Comparison of ENCODE assay signal across 8 mouse cellular contexts in genomic region chr12:100778934-100779865, GRCm38 (mm10). TPM values are rescaled to one million over a fixed set of nuclear protein-coding genes. Genes with fewer than 3 reads are reported as not detected.
DNase-seq lines count a peak whose midpoint lies in the region; ATAC-seq and TF ChIP-seq lines count a peak whose summit lies in the region.

TSS of gene Dglucy (plus strand) at chr12:100779057.

- TF ChIP-seq POLR2A in bone marrow, adult 2 months (IDR thresholded peaks at IDR 0.05; ENCODE audit: borderline replicate concordance, control insufficient read depth, low read depth, low read length): peak; percentile 98

- no peak for TF ChIP-seq EP300 in liver, embryonic 14.5 days (IDR thresholded peaks at IDR 0.05; ENCODE audit: low read depth)

- no peaks in the 10 kb centered on the region for H3K27me3 ChIP-seq in forebrain, embryonic 12.5 days
- no peaks in the 10 kb centered on the region for H3K27me3 ChIP-seq in heart, embryonic 16.5 days (ENCODE audit: control insufficient read depth, insufficient read depth, low read length)
- no peaks in the 10 kb centered on the region for H3K27me3 ChIP-seq in liver, embryonic 14.5 days (ENCODE audit: control insufficient read depth, insufficient read depth, low read length)
- H3K27me3 ChIP-seq in neural tube, embryonic 13.5 days: no peaks in the 10 kb centered on the region

- no peak for TF ChIP-seq CTCF in bone marrow, adult 2 months (IDR thresholded peaks at IDR 0.05; ENCODE audit: control insufficient read depth, insufficient read depth, low read length)
- TF ChIP-seq CTCF in liver, embryonic 14.5 days (IDR thresholded peaks at IDR 0.05; ENCODE audit: low read depth): no peak

- no peaks in the 10 kb centered on the region for H3K36me3 ChIP-seq in forebrain, embryonic 12.5 days (replicated peaks)
- no peaks in the 10 kb centered on the region for H3K36me3 ChIP-seq in heart, embryonic 16.5 days (ENCODE audit: control insufficient read depth, insufficient read depth)
- H3K36me3 ChIP-seq in liver, embryonic 14.5 days (replicated peaks; ENCODE audit: control insufficient read depth, insufficient read depth, low read depth): no peaks in the 10 kb centered on the region
- H3K36me3 ChIP-seq in neural tube, embryonic 13.5 days: no peaks in the 10 kb centered on the region

- WGBS in bone marrow, adult 2 months: 4% methylated on average over 12 of the region's 12 CpGs
- WGBS in forebrain, embryonic 12.5 days: 55% methylated on average over 12 of the region's 12 CpGs
- 25% methylated on average over 12 of the region's 12 CpGs for WGBS in heart, embryonic 16.5 days
- 42% methylated on average over 12 of the region's 12 CpGs for WGBS in liver, embryonic 14.5 days (ENCODE audit: insufficient replicate concordance)
- WGBS in neural tube, embryonic 13.5 days: 36% methylated on average over 12 of the region's 12 CpGs

- H3K4me3 ChIP-seq in bone marrow, adult 2 months (replicated peaks; ENCODE audit: control insufficient read depth, low read depth, low read length): peak within 1 kb of the TSS; percentile 56
- H3K4me3 ChIP-seq in forebrain, embryonic 12.5 days (replicated peaks): peak within 1 kb of the TSS; percentile 12; the same call in 1 of the 2 replicates
- peak within 1 kb of the TSS; percentile 54 for H3K4me3 ChIP-seq in heart, embryonic 16.5 days (ENCODE audit: low read length)
- H3K4me3 ChIP-seq in liver, embryonic 14.5 days (ENCODE audit: insufficient read depth in 1 of 2, low read depth in 2 of 2, low read length in 2 of 2): no peak within 1 kb of the TSS
- H3K4me3 ChIP-seq in neural tube, embryonic 13.5 days: peak within 1 kb of the TSS; percentile 22

- DNase-seq in CD4-positive, CD25-positive, alpha-beta regulatory T cell, adult 2 months (ENCODE audit: low read depth, low spot score): peak; percentile 84
- DNase-seq in kidney, postnatal 25 days: peak; percentile 96 to 98
- peak in 1 of 3 experiments; percentile 19 for DNase-seq in liver, embryonic 14.5 days (ENCODE audit: low read depth in 3 of 3, low spot score in 3 of 3)
- DNase-seq in testis, postnatal 10 days (ENCODE audit: low spot score): peak; percentile 89

- H3K9ac ChIP-seq in forebrain, embryonic 12.5 days: 0 out of 2 replicates have a peak within 1 kb of the TSS, but pooled peaks have one; percentile 22
- H3K9ac ChIP-seq in heart, embryonic 16.5 days (ENCODE audit: low read length): peak within 1 kb of the TSS; percentile 75
- H3K9ac ChIP-seq in liver, embryonic 14.5 days (replicated peaks): no peak within 1 kb of the TSS; the same call in 1 of the 2 replicates
- H3K9ac ChIP-seq in neural tube, embryonic 13.5 days: peak within 1 kb of the TSS; percentile 52

- H3K27ac ChIP-seq in bone marrow, adult 2 months (ENCODE audit: control insufficient read depth, insufficient read depth, low read depth, low read length, poor library complexity): peak within 1 kb of the TSS; percentile 93
- H3K27ac ChIP-seq in forebrain, embryonic 12.5 days: peak within 1 kb of the TSS; percentile 74
- peak within 1 kb of the TSS; percentile 89 for H3K27ac ChIP-seq in heart, embryonic 16.5 days (ENCODE audit: low read length)
- no peak within 1 kb of the TSS for H3K27ac ChIP-seq in liver, embryonic 14.5 days
- H3K27ac ChIP-seq in neural tube, embryonic 13.5 days (replicated peaks): peak within 1 kb of the TSS; percentile 79

- no peaks in the 10 kb centered on the region for H3K9me3 ChIP-seq in forebrain, embryonic 12.5 days
- no peaks in the 10 kb centered on the region; the same call in 1 of the 2 replicates for H3K9me3 ChIP-seq in heart, embryonic 16.5 days (replicated peaks; ENCODE audit: control insufficient read depth, low read length)
- H3K9me3 ChIP-seq in liver, embryonic 14.5 days (ENCODE audit: control insufficient read depth, low read length): no peaks in the 10 kb centered on the region
- H3K9me3 ChIP-seq in neural tube, embryonic 13.5 days: no peaks in the 10 kb centered on the region

- peak; percentile 90 for ATAC-seq in forebrain, embryonic 12.5 days (ENCODE audit: low FRiP score)
- ATAC-seq in heart, embryonic 16.5 days (replicated peaks; ENCODE audit: extremely low read depth, insufficient read depth, low FRiP score): peak; percentile 94
- ATAC-seq in liver, embryonic 14.5 days (ENCODE audit: insufficient read depth): peak; percentile 35; the same call in 1 of the 2 replicates
- peak; percentile 98 for ATAC-seq in neural tube, embryonic 13.5 days (ENCODE audit: low read depth)

- peaks cover 11% of the 10 kb centered on the region for H3K4me1 ChIP-seq in bone marrow, adult 2 months (ENCODE audit: control insufficient read depth, insufficient read depth, low read length)
- H3K4me1 ChIP-seq in forebrain, embryonic 12.5 days: no peaks in the 10 kb centered on the region; the same call in 1 of the 2 replicates
- peaks cover 18% of the 10 kb centered on the region for H3K4me1 ChIP-seq in heart, embryonic 16.5 days (ENCODE audit: control insufficient read depth, insufficient read depth, low read length)
- peaks cover 0 to 2% of the 10 kb centered on the region in 2 experiments; a peak in 2 of 4 replicates for H3K4me1 ChIP-seq in liver, embryonic 14.5 days (replicated peaks; ENCODE audit: control insufficient read depth in 2 of 2, insufficient read depth in 2 of 2, low read length in 1 of 2)
- peaks cover 20% of the 10 kb centered on the region for H3K4me1 ChIP-seq in neural tube, embryonic 13.5 days (replicated peaks)

- peak within 1 kb of the TSS; percentile 21 for H3K4me2 ChIP-seq in forebrain, embryonic 12.5 days
- H3K4me2 ChIP-seq in heart, embryonic 16.5 days (ENCODE audit: low read depth, low read length): peak within 1 kb of the TSS; percentile 69
- peak within 1 kb of the TSS; percentile 36 for H3K4me2 ChIP-seq in liver, embryonic 14.5 days (ENCODE audit: low read depth)
- peak within 1 kb of the TSS; percentile 42 for H3K4me2 ChIP-seq in neural tube, embryonic 13.5 days

RNA-seq across cellular contexts. Expression of gene Dglucy, which starts in this region (rescaled TPM):
- 4.2 and 5.2 TPM in 2 replicates for polyA plus RNA-seq in bone marrow, adult 2 months (2011; ENCODE audit: insufficient read depth, insufficient read length, low replicate concordance, missing spikeins)
- polyA plus RNA-seq in forebrain, embryonic 12.5 days (2016; fragmentation: Nextera tagmentation; extraction: Ambion mirVana): 1.4 and 2.7 TPM in 2 replicates
- 5.1 and 6.3 TPM in 2 replicates for polyA plus RNA-seq in heart, embryonic 16.5 days (2015; fragmentation: Nextera tagmentation; extraction: Ambion mirVana)
- polyA plus RNA-seq in liver, embryonic 14.5 days (2012; rRNA removed): 0.58 and 0.63 TPM in 2 replicates
- polyA plus RNA-seq in liver, embryonic 14.5 days (2014; fragmentation: Nextera tagmentation; extraction: Ambion mirVana): 1.2 TPM in 2 replicates
- 1.8 and 2.0 TPM in 2 replicates for polyA plus RNA-seq in neural tube, embryonic 13.5 days (2015; fragmentation: Nextera tagmentation; extraction: Ambion mirVana)

Comparison
In these comparisons a context has a peak if more than half of its experiments do, and no peak if none do; other contexts are left out.
1. H3K4me3 ChIP-seq: peak in bone marrow, adult 2 months (single experiment), forebrain, embryonic 12.5 days (single experiment), heart, embryonic 16.5 days (single experiment) and neural tube, embryonic 13.5 days (single experiment); none in liver, embryonic 14.5 days (0 of 2).
2. ATAC-seq: peak in every context shown above with its lines; median percentile 98 in neural tube, embryonic 13.5 days; 94 in heart, embryonic 16.5 days; 90 in forebrain, embryonic 12.5 days; 35 in liver, embryonic 14.5 days.
3. Peak in every context shown above with its lines, with median percentiles within 50 percentile points of each other: H3K4me2 ChIP-seq.